Mouse (Mus musculus) embryo, embryonic 11.5 days (tissue): Measurements from ENCODE around the gene Itga10.
"Not testable (repeated sequence)": the region's sequence is repeated elsewhere in the genome, so short reads cannot be mapped to it uniquely, and the experiment has no call there.

Source experiments
- DNase-seq: peaks from one replicate; pipeline ENCODE4 v3.0.0-alpha.2; 2012; ENCODE audit warnings: low read depth, low spot score

Itga10 gene

DNA sequence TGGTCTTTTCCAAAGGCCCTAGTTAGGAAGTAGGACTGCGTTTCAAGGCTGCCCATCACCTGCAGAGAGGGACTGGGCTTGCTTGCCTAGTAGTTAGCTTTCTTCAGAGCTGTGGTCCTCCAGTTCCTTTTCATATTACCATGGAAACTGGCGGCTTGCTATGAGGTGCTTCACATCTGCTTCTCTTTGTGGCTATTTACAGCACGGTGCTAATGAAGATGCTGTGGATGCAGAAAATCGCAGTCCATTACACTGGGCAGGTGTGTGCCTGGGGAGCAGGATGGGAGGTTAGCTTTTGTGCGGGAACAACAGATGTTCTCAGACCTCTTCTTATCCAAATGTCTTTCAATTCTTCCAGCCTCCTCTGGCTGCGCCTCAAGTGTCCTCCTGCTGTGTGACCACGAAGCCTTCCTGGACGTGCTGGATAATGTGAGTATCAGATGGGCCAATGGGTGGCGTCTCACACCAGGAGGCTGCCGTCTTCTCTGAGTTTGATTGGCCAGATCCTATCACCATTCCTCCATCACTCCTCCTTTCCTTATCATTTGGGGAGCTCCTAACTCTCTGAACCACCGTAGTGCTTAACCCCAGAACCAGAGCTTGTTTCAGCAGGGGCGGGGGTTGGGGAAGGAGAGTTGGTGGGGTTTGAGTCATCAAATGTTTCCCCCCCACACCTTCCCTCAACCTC is 35.0 kb downstream of the Itga10 start:
- DNase-seq, result no peak

- no peak for DNase-seq
Measured at GRCm38 (mm10) chr3:96683496-96683895, 38.1 kb downstream of the Itga10 start.

GRCm38 (mm10) chr3:96684151-96684821 is 38.9 kb downstream of the Itga10 start:
- no peak for DNase-seq

DNA sequence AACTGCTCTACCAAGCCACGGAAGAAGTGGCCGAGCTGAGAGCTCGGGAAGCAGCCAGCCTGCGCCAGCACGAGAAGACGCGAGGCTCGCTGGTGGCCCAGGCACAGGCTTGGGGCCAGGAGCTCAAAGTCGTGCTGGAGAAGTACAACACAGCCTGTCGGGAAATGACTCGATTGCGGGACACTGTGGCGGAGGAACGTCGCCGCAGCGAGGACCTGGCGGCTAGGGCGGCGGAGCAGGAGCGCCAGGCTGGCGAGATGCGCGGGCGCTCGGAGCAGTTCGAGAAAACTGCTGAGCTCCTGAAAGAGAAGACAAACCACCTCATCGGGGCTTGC is 39.4 kb downstream of the Itga10 start:
- no peak for DNase-seq

DNA sequence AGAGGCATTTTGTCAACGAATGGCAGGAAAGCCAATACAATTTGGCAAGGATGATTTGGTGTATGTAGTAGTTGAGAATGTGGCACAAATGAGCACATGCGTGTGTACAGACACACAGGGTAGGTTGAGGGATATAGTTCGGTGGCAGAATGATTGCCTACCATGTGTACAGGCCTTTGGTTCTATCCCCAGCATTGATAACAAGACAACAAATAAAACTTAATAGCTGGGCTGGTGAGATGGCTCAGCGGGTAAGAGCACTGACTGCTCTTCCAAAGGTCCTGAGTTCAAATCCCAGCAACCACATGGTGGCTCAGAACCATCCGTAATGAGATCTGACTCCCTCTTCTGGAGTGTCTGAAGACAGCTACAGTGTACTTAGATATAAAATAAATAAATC is 40.7 kb downstream of the Itga10 start:
- DNase-seq, result not testable (repeated sequence)

- DNase-seq, result no peak
Measured at GRCm38 (mm10) chr3:96688854-96689253, 43.5 kb downstream of the Itga10 start.

- DNase-seq, result no peak
Measured at GRCm38 (mm10) chr3:96690298-96690697, 44.9 kb downstream of the Itga10 start.

GRCm38 (mm10) chr3:96692506-96692905 is 47.1 kb downstream of the Itga10 start:
- DNase-seq, result no peak

DNA sequence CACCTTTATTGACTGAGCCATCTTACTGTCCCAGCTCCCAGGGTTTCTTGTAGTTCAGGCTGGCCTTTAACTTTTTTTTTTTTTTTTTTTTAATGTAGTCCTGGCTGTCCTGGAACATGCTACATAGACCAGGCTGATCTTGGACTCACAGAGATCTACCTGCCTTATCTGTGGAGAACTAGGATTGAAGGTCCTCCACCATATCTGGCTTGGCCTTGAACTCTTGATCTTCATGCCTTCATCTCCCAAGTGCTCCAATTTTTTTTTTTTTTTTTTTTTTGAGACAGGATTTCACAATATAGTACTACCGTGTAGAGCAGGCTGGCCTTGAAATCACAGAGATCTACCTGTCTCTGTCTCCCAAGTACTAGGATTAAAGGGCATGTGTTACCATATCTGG is 48.2 kb downstream of the Itga10 start:
- DNase-seq, result no peak

DNA sequence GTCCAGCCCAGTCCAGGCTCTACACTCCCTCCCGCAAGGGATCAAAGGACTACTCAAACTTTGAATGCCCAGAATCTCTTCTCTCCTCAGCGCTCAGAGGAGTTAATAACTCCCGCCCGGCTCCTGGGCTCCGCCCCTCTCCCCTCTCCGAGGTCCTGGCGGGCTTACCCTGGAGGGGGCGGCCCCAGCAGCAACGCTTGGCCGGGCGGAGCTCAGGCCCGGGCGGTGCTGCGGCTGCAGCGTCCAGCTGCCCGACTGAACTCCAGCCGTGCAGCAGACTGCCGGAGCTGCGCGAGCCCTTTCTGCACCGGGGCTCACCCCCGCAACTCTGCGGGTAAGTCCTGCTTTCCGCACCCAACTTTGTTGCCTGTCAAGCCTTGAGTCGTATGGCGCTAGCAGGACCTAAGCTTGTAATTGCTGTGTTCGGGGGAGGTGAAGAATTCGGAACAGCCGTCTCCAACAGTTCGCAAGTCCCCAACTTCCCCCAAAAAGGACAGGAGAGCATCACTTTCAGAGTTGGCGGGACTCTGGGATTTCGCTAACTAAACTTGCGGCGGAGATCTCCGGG is 50.9 kb downstream of the Itga10 start, which contains the start of gene Pias3:
Gene Pias3, plus strand, starts transcription at position 187 of the 568 bp plus-strand sequence.
- peak; percentile 71 for DNase-seq

DNA sequence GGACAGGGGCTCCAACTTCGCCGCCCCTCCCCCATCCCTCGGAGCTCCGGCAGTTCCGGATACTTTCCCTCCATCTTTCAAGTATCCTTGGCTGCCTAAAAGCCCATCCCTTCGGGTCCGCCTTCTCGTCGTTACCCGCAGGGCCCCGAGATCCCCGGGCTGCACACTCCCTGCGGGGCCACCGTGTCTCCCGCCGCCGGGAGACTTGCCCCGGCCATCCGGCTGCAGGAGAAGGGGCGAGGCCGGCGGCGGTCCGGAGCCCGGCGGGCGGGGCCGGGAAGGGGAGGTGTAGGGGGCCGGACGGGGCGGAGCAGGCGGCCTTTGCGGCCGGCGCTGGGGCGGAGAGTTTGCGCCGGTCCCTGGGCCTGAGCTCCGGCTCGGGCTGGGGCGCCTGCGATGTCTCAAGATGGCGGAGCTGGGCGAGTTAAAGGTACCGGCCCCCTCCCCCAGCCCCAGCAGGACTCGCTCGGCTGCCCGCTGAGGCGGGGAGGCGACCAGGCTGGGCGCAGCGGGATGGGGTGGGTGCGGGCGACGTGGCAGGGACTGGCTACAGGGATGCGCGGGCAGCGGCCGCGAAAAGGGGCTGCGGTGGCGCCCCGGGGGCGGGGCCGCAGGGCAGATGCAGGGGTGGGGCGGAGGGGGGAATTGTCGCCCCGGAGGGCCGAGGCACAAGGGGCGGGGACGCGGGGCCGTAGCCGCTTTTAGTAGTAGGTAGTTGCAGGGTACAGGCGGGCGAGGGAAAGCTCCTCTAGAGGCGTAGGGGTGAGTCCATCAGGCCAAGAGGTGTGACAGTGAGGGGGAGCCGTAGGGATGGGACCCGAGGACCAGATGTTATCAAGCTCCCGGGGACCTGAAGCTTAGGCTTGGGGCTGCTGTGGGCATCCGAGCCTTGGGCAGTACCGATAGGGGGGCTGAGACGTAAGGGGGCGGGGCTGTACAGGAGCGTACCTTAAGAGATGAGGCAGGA is 51.7 kb downstream of the Itga10 start:
- DNase-seq, result peak; percentile 86

- no peak for DNase-seq
Measured at GRCm38 (mm10) chr3:96698993-96699690, 53.8 kb downstream of the Itga10 start.

DNA sequence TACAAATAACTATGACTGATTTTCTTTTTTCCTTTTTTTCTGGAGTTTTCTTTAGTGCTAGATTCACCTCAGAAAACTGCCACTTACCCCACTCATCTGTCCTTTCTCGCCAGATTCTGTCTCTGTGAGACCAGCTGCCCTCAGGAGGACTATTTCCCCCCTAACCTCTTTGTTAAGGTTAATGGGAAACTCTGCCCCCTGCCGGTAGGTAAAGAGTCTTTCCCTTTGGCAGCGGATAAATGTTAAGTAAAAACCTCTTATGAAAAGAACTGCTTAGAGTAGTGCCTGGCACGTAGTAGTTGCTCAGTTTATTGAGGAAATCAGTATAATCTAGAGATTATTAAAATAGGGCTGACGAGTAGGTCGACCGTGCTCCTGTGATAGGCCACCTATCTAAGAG is 55.0 kb downstream of the Itga10 start:
- peak; percentile 36 for DNase-seq

DNA sequence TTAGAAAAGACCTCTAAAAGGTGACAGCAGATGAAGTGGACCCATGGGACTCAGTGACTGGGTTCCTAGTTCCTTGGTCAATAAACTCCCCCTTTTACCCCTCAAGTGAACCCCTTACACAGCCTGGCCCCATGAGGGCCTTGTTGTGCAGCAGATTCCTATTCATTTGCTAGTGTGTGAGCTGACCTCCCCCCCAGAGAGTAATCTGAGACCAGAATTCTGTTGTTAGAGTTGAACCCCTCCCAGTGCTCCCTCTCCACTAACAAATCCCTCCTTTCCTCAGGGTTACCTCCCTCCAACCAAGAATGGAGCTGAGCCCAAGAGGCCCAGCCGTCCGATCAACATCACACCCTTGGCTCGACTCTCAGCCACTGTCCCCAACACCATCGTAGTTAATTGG is 55.6 kb downstream of the Itga10 start:
- no peak for DNase-seq

DNA sequence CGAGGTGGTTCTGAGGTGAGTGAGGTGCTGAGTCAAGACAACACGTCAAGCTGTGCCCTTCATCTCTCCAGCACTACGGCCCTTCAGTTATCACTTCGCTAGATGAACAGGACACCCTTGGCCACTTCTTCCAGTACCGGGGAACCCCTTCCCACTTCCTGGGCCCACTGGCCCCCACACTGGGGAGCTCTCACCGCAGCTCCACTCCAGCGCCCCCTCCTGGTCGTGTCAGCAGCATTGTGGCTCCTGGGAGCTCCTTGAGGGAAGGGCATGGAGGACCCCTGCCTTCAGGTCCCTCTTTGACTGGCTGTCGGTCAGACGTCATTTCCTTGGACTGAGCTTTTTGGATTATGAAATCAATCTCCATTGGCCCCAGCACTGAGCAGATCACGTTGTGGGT is 59.4 kb downstream of the Itga10 start:
- no peak for DNase-seq

DNA sequence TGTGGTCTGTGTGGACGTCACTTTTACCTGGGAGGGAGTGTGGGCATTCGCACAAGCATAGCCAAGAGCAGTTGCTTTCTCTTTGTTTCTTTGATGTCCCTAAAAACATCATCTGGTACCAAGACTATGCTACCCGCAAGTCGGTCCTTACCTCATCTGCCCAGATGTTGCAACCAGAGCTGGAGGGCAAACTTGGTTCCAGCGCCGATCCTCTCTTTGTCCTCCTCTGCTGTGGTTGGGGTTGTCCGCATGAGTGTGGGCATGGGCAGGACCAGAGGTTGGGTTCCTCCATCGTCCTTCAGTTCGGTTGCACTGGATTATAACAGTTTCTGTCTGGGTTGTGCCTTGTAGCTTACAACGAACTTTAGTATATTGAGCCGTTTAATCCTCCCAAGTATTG is 60.8 kb downstream of the Itga10 start:
- DNase-seq, result no peak

GRCm38 (mm10) chr3:96706984-96707383 is 61.6 kb downstream of the Itga10 start:
- no peak for DNase-seq

GRCm38 (mm10) chr3:96707903-96708683 is 62.7 kb downstream of the Itga10 start, which contains the start of gene Nudt17:
Gene Nudt17 (minus strand): TSS chr3:96708562.
- peak; percentile 67 for DNase-seq

GRCm38 (mm10) chr3:96708684-96709064 is 63.3 kb downstream of the Itga10 start:
- DNase-seq, result no peak
